10 mouse cellular contexts compared by ENCODE assay signal in genomic region chr11:42606225-42606624, GRCm38 (mm10).
DNase-seq lines count a peak whose midpoint lies in the region; ATAC-seq and TF ChIP-seq lines count a peak whose summit lies in the region.
"Had no signal": no experiment of that assay in that cellular context is flagged by ENCODE, and none has a peak within 500 bp of the region (broad histone marks: within the 10 kb centered on the region; RNA-seq: fewer than 3 reads in every experiment).

No protein-coding gene starts in this region.

- intact Hi-C loops in gastrocnemius, postnatal 14 days (cut with DNase I; ENCODE audit: low total_unique reads) = no loop called here

- H3K4me1 ChIP-seq in forebrain, embryonic 14.5 days (ENCODE audit: control insufficient read depth, insufficient read depth, low read length) = peaks cover 2% of the 10 kb centered on the region; the same call in 1 of the 2 replicates
- H3K4me1 ChIP-seq in forebrain, embryonic 10.5 days = no peaks in the 10 kb centered on the region
- no peaks in the 10 kb centered on the region for H3K4me1 ChIP-seq in kidney, adult 2 months (ENCODE audit: control insufficient read depth, insufficient read depth, low read length)
- H3K4me1 ChIP-seq: heart, embryonic 15.5 days; megakaryocyte, embryonic 14.5 days had no signal

- WGBS in forebrain, embryonic 14.5 days = 65% methylated on average over 1 of the region's 1 CpGs
- 90% methylated on average over 1 of the region's 1 CpGs for WGBS in forebrain, embryonic 10.5 days
- 70% methylated on average over 1 of the region's 1 CpGs for WGBS in kidney, adult 2 months

- TF ChIP-seq POLR2A in kidney, adult 2 months (IDR thresholded peaks at IDR 0.05; ENCODE audit: low read depth, low read length) = no peak

- H3K27me3 ChIP-seq in forebrain, embryonic 14.5 days (replicated peaks; ENCODE audit: control insufficient read depth, insufficient read depth, low read length) = no peaks in the 10 kb centered on the region
- no peaks in the 10 kb centered on the region for H3K27me3 ChIP-seq in forebrain, embryonic 10.5 days (ENCODE audit: poor library complexity, severe bottlenecking)
- no peaks in the 10 kb centered on the region for H3K27me3 ChIP-seq in kidney, adult 2 months (replicated peaks; ENCODE audit: control insufficient read depth, insufficient read depth, low read length)
- H3K27me3 ChIP-seq: heart, embryonic 15.5 days; megakaryocyte, embryonic 14.5 days had no signal

- TF ChIP-seq CTCF in kidney, adult 2 months (conservative IDR thresholded peaks at IDR 0.05; ENCODE audit: insufficient read depth, insufficient read length, low read depth, low read length) = no peak

- H3K4me2 ChIP-seq in forebrain, embryonic 14.5 days (ENCODE audit: low read length) = no peak overlapping the region
- H3K4me2 ChIP-seq: heart, embryonic 15.5 days had no signal

- H3K9ac ChIP-seq in forebrain, embryonic 14.5 days (ENCODE audit: low read length) = no peak overlapping the region
- H3K9ac ChIP-seq: heart, embryonic 15.5 days had no signal

- H3K4me3 ChIP-seq in forebrain, embryonic 14.5 days (ENCODE audit: low read depth, low read length) = no peak overlapping the region
- H3K4me3 ChIP-seq in forebrain, embryonic 10.5 days = no peak overlapping the region
- H3K4me3 ChIP-seq in kidney, adult 2 months (ENCODE audit: insufficient read depth, low read depth, low read length) = no peak overlapping the region
- H3K4me3 ChIP-seq: heart, embryonic 15.5 days; megakaryocyte, embryonic 14.5 days had no signal

- DNase-seq in forebrain, embryonic 14.5 days (ENCODE audit: low spot score) = peak; percentile 24
- no peak for DNase-seq in forebrain, embryonic 10.5 days (ENCODE audit: extremely low spot score, low spot score)
- DNase-seq in right cerebral cortex, adult 18-20 months = peak; percentile 47
- no peak for DNase-seq in right cerebral cortex, postnatal 14 days
- DNase-seq in gastrocnemius, postnatal 14 days = peak; percentile 31
- DNase-seq in lung, postnatal 36 days = peak; percentile 37
- no peak for DNase-seq in kidney, adult 2 months

- H3K36me3 ChIP-seq in forebrain, embryonic 14.5 days (ENCODE audit: control insufficient read depth, insufficient read depth, low read length) = no peaks in the 10 kb centered on the region
- no peaks in the 10 kb centered on the region for H3K36me3 ChIP-seq in forebrain, embryonic 10.5 days (replicated peaks)
- no peaks in the 10 kb centered on the region for H3K36me3 ChIP-seq in kidney, adult 2 months (ENCODE audit: control insufficient read depth, insufficient read depth, low read length)
- H3K36me3 ChIP-seq: heart, embryonic 15.5 days had no signal

- no peak overlapping the region for H3K27ac ChIP-seq in forebrain, embryonic 14.5 days (ENCODE audit: low read depth, low read length)
- no peak overlapping the region for H3K27ac ChIP-seq in forebrain, embryonic 10.5 days
- H3K27ac ChIP-seq in kidney, adult 2 months (ENCODE audit: insufficient read depth, low read depth, low read length) = no peak overlapping the region
- H3K27ac ChIP-seq: heart, embryonic 15.5 days had no signal

- no peaks in the 10 kb centered on the region for H3K9me3 ChIP-seq in forebrain, embryonic 14.5 days (replicated peaks; ENCODE audit: control insufficient read depth, low read length)
- no peaks in the 10 kb centered on the region for H3K9me3 ChIP-seq in forebrain, embryonic 10.5 days
- H3K9me3 ChIP-seq: heart, embryonic 15.5 days; megakaryocyte, embryonic 14.5 days had no signal

- no peak for ATAC-seq in forebrain, embryonic 14.5 days
- no peak for ATAC-seq in granulocyte monocyte progenitor cell, adult 5-6 weeks (replicated peaks; ENCODE audit: poor library complexity, severe bottlenecking)

Comparison
In these comparisons a context has a peak if more than half of its experiments do, and no peak if none do; other contexts are left out.
1. DNase-seq: peak in forebrain, embryonic 14.5 days (single experiment), right cerebral cortex, adult 18-20 months (single experiment), gastrocnemius, postnatal 14 days (single experiment) and lung, postnatal 36 days (single experiment); none in forebrain, embryonic 10.5 days (single experiment), right cerebral cortex, postnatal 14 days (single experiment) and kidney, adult 2 months (single experiment).